Mouse (Mus musculus) heart, embryonic 14.5 days (tissue): ENCODE measurements around the gene Cdc42bpb. TPM values are rescaled to one million over a fixed set of nuclear protein-coding genes. Genes with fewer than 3 reads are reported as not detected.
A peak's percentile ranks its signal among the peaks of the same experiment; 100 is the strongest.

Experiments
- ATAC-seq: fragments of 200-750 bp; cut with Nextera tagmentation; 2 replicates; pipeline ENCODE4 v1.8.0; 2017; ENCODE audit warnings: low read depth, moderate TSS enrichment; ENCODE audit not compliant: insufficient number of reproducible peaks, insufficient read depth, low FRiP score
- H3K27ac ChIP-seq, 2 experiments: fragments of 200-500 bp in 1 of 2; fragments of 300-500 bp in 1 of 2; sonication (generic) in 1 of 2; replicated peaks in 1 of 2; 2 replicates each; pipeline ENCODE4 v1.5.1; 2012 to 2014; ENCODE audit warnings: low read depth in 2 of 2, low read length in 2 of 2, control low read depth in 1 of 2, mild to moderate bottlenecking in 1 of 2, mixed read lengths in 1 of 2; ENCODE audit not compliant: control insufficient read depth in 1 of 2, insufficient read depth in 1 of 2
- H3K27me3 ChIP-seq: fragments of 300-500 bp; sonication (generic); 2 replicates; pipeline ENCODE4 v1.6.1; 2014; ENCODE audit warnings: mild to moderate bottlenecking, low read length, control low read depth; ENCODE audit not compliant: control insufficient read depth, insufficient read depth
- H3K36me3 ChIP-seq: fragments of 300-500 bp; sonication (generic); 2 replicates; pipeline ENCODE4 v1.6.1; 2014; ENCODE audit warnings: mild to moderate bottlenecking, control low read depth, low read length, mixed read lengths; ENCODE audit not compliant: control insufficient read depth, insufficient read depth
- H3K4me1 ChIP-seq, 2 experiments: fragments of 200-500 bp in 1 of 2; fragments of 300-500 bp in 1 of 2; sonication (generic) in 1 of 2; 2 replicates each; pipeline ENCODE4 v1.6.1; 2012 to 2014; ENCODE audit warnings: low read length in 2 of 2, control low read depth in 1 of 2, mixed read lengths in 1 of 2; ENCODE audit not compliant: control insufficient read depth in 2 of 2, insufficient read depth in 2 of 2
- H3K4me2 ChIP-seq: fragments of 300-500 bp; sonication (generic); 2 replicates; pipeline ENCODE4 v1.6.1; 2014; ENCODE audit warnings: mild to moderate bottlenecking, low read length
- H3K4me3 ChIP-seq, 2 experiments: fragments of 200-500 bp in 1 of 2; fragments of 300-500 bp in 1 of 2; sonication (generic) in 1 of 2; 2 replicates each; pipeline ENCODE4 v1.5.1; 2012 to 2014; ENCODE audit warnings: low read length in 2 of 2, mild to moderate bottlenecking in 2 of 2, control low read depth in 1 of 2, low read depth in 1 of 2, moderate library complexity in 1 of 2; ENCODE audit not compliant: control insufficient read depth in 1 of 2, insufficient read depth in 1 of 2
- H3K9ac ChIP-seq: fragments of 300-500 bp; sonication (generic); 2 replicates; pipeline ENCODE4 v1.6.1; 2014; ENCODE audit warnings: mild to moderate bottlenecking, low read length
- H3K9me3 ChIP-seq: fragments of 300-500 bp; sonication (generic); 2 replicates; pipeline ENCODE4 v1.6.1; 2016; ENCODE audit warnings: low read length, control low read depth; ENCODE audit not compliant: control insufficient read depth
- WGBS: fragments of 180-500 bp; shearing (Covaris S2); extraction: QIAGEN DNeasy Blood & Tissue Kit; methylation state at CpG from one replicate; pipeline ENCODE4 v1.1.7; 2014; 5-methylcytosine and 5-hydroxymethylcytosine counted together
- polyA plus RNA-seq: library from polyadenylated mRNA; unstranded; fragments of >200 nt; fragmentation: Nextera tagmentation; extraction: Ambion mirVana; gene quantifications from 2 replicates; pipeline ENCODE4 v1.2.1, GENCODE M21; 2014

The Cdc42bpb gene
- polyA plus RNA-seq, 1 experiment from 2014 or later, result 28.9 TPM

GRCm38 (mm10) chr12:111284532-111284931, 93.0 kb downstream of the Cdc42bpb start:
- peak overlapping the region; percentile 37 for H3K4me2 ChIP-seq
- H3K36me3 ChIP-seq, result no peaks in the 10 kb centered on the region
- no peaks in the 10 kb centered on the region for H3K27me3 ChIP-seq
- no peak overlapping the region for H3K27ac ChIP-seq
- 29% methylated on average over 10 of the region's 10 CpGs for WGBS
- 0 out of 4 replicates have a peak overlapping the region, but pooled peaks of 1 of the 2 experiments have one; percentile 6 for H3K4me3 ChIP-seq
- no peaks in the 10 kb centered on the region for H3K9me3 ChIP-seq
- peaks cover 3 to 11% of the 10 kb centered on the region in 2 experiments; a peak in 3 of 4 replicates for H3K4me1 ChIP-seq
- ATAC-seq, result no peak
- no peak overlapping the region for H3K9ac ChIP-seq

GRCm38 (mm10) chr12:111283573-111283972, 93.9 kb downstream of the Cdc42bpb start:
- H3K4me1 ChIP-seq, result peaks cover 3 to 11% of the 10 kb centered on the region in 2 experiments; a peak in 3 of 4 replicates
- WGBS, result 76% methylated on average over 4 of the region's 4 CpGs
- no peaks in the 10 kb centered on the region for H3K27me3 ChIP-seq
- H3K9ac ChIP-seq, result no peak overlapping the region
- H3K9me3 ChIP-seq, result peaks cover 5% of the 10 kb centered on the region; the same call in 1 of the 2 replicates
- H3K36me3 ChIP-seq, result no peaks in the 10 kb centered on the region
- H3K4me2 ChIP-seq, result no peak overlapping the region
- no peak overlapping the region for H3K27ac ChIP-seq
- no peak overlapping the region for H3K4me3 ChIP-seq
- ATAC-seq, result no peak

DNA sequence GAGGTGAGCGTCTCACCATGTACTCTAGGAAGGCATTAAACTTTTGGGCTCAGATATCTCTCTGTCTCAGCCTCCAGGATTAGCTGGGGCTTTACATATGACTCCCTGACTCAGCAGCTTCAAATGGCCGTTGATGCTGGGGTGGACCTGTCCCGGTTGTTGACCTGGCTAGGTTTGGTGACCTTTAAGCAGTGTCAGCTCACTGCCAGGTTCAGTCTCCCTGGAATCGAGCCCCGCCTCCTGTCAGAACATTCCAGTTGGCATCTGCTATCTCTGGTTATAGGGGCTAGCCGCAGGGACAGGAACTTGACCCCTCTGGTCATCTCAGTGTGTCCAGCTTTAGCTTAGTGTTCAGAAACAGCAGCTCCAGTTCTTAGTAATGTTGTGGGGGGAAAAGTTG, 101.1 kb downstream of the Cdc42bpb start:
- Histone ChIP-seq H3K27ac (no peak overlapping the region), H3K27me3 (peaks cover 60% of the 10 kb centered on the region), H3K9ac (no peak overlapping the region), H3K9me3 (peaks cover 5% of the 10 kb centered on the region; the same call in 1 of the 2 replicates), H3K4me1 (peaks cover 13 to 21% of the 10 kb centered on the region in 2 experiments; a peak in 3 of 4 replicates), H3K4me2 (no peak overlapping the region), H3K4me3 (no peak overlapping the region), H3K36me3 (no peaks in the 10 kb centered on the region)
- ATAC-seq, result no peak
- WGBS, result 38% methylated on average over 6 of the region's 6 CpGs

DNA sequence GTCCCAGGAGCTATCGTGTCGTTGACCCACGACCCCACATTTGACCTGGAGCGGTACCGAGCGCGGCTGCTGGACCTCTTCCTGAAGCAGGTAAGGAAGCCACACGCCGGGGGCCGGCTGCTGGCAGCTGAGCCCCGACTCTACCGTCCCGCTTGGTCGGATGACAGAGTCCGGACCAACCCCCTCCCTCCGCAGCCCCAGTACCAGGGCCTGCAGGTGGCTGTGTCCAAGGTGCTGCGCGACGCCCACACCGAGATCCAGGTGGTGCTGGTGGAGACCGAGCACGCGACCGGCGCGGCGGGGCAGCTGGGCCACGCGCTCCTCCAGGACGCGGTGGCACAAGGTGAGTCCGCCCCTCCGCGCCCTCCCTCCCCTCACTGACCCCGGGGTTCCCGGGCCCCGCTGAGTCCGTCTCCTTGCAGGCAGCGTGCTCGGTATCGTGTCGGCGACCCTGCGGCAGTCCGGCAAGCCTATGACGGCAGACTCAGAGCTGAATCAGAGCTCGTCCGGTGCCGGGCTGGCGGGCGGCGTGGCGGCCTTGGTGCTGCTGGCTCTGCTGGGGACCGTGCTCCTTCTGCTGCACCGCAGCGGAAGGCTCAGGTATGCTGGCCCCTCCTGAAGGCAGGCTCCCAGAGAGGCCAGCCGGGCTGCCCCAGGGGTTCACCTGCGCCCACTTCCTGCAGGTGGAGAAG, 102.2 kb downstream of the Cdc42bpb start:
- Histone ChIP-seq H3K9me3 (peaks cover 5% of the 10 kb centered on the region; the same call in 1 of the 2 replicates), H3K36me3 (no peaks in the 10 kb centered on the region), H3K4me2 (peak overlapping the region; percentile 96), H3K9ac (peak overlapping the region; percentile 68), H3K4me3 (peak overlapping the region; percentile 42 to 53), H3K4me1 (peaks cover 13 to 21% of the 10 kb centered on the region in 2 experiments; a peak in 3 of 4 replicates), H3K27me3 (peaks cover 71% of the 10 kb centered on the region), H3K27ac (no peak overlapping the region)
- ATAC-seq, result no peak
- under 1% methylated on average over 57 of the region's 58 CpGs for WGBS

- 0 out of 2 replicates have a peak, but pooled peaks have one; percentile 10 for ATAC-seq
- Histone ChIP-seq H3K36me3 (no peaks in the 10 kb centered on the region), H3K4me1 (peaks cover 13 to 21% of the 10 kb centered on the region in 2 experiments; a peak in 3 of 4 replicates), H3K4me2 (peak overlapping the region; percentile 96), H3K27me3 (peaks cover 78% of the 10 kb centered on the region), H3K9ac (peak overlapping the region; percentile 68), H3K27ac (no peak overlapping the region), H3K9me3 (peaks cover 5% of the 10 kb centered on the region; the same call in 1 of the 2 replicates), H3K4me3 (peak overlapping the region; percentile 42 to 53)
- WGBS, result 4% methylated on average over 79 of the region's 80 CpGs
Observed at GRCm38 (mm10) chr12:111274447-111275149, 102.9 kb downstream of the Cdc42bpb start.

- peaks cover 13 to 21% of the 10 kb centered on the region in 2 experiments; a peak in 3 of 4 replicates for H3K4me1 ChIP-seq
- 5% methylated on average over 28 of the region's 28 CpGs for WGBS
- H3K36me3 ChIP-seq, result no peaks in the 10 kb centered on the region
- no peak for ATAC-seq
- H3K9me3 ChIP-seq, result peaks cover 3% of the 10 kb centered on the region; the same call in 1 of the 2 replicates
- peaks cover 81% of the 10 kb centered on the region for H3K27me3 ChIP-seq
- peak overlapping the region; percentile 96 for H3K4me2 ChIP-seq
- no peak overlapping the region for H3K9ac ChIP-seq
- no peak overlapping the region for H3K27ac ChIP-seq
- peak overlapping the region; percentile 42 to 53 for H3K4me3 ChIP-seq
Observed at GRCm38 (mm10) chr12:111274006-111274405, 103.5 kb downstream of the Cdc42bpb start.

- Histone ChIP-seq H3K9ac (no peak overlapping the region), H3K27ac (no peak overlapping the region), H3K36me3 (no peaks in the 10 kb centered on the region), H3K4me1 (peaks cover 13 to 21% of the 10 kb centered on the region in 2 experiments; a peak in 3 of 4 replicates), H3K4me2 (no peak overlapping the region), H3K4me3 (no peak overlapping the region), H3K9me3 (no peaks in the 10 kb centered on the region), H3K27me3 (peaks cover 81% of the 10 kb centered on the region)
- no peak for ATAC-seq
- WGBS, result 22% methylated on average over 12 of the region's 12 CpGs
Observed at GRCm38 (mm10) chr12:111272420-111272819, 105.1 kb downstream of the Cdc42bpb start.
